Mouse (Mus musculus) telencephalon, adult 2 months (tissue): ENCODE data around the gene Phf7.

Experiments
- DNase-seq: peaks from one replicate; pipeline ENCODE4 v3.0.0-alpha.2; 2011; ENCODE audit warnings: low read depth, low spot score

Phf7 gene

DNA sequence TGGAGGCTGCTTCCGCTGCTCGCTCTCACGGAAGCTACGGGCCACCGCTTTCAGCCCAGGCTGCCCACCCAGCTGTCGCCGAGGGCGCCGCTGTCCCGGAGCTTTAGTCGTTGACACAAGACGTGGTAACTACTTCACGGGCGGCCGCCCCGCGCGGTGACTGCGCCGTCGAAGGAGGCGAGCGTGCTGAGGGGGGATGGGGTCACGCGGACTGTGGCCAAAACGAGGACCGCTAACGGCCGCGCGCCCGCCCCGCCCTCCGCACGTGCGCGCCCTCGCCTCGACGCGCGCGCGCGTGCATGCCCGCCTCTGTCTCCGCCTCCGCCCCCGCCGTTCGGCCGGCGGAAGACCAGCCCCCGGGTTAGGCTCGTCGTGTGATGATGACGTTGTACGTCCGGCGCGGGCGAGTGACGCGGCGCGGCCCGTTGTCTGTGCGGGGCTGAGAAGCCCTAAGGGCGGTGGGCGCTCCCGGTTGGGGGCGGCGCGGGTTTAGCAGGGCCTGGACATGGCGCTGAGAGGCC is at the start of gene Phf7, which contains the start of gene Bap1:
Gene Phf7, minus strand, starts transcription at position 234 of the 521 bp plus-strand sequence.
Gene Bap1, plus strand, starts transcription at position 367 of the 521 bp plus-strand sequence.
- DNase-seq: peak; percentile 79

DNA sequence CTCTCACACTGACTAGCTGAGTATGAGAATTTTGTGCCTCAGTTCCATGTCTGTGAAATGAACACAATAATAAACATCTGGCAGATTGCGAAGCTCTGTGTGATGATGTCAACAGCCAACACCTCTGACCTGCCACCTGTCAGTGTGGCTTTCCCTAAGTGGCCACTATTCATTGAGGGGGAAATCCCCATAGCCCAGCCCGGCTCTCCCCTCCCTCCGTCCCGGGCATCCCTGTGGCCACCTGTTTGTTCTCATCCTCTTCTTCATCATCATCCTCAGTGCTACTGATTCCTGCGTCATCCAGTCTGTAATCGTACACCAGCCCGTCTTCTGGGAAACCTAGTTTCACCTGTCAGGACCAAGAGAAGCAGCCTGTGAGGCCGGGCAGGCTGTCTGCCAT is 34.6 kb upstream of the Phf7 start:
- no peak for DNase-seq

DNA sequence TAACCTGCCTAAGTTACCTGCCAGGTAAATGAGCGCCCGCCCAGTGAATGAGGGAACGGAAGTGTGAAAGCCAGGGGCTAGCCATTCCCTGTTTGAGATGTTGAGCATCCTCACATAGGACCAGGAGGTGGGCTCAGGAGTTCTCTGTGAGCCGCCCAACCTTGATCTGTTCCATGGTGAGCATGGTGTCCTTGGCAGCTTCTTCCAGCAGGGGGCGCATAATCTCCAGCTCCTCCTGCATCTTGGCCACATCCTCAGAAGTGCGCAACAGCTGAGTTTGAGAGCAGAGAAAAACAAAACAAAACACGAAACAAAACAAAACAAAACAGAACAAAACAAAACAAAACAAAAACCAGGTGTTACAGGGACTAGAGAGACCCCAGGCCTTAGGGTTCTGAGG is 21.0 kb upstream of the Phf7 start:
- DNase-seq: no peak

DNA sequence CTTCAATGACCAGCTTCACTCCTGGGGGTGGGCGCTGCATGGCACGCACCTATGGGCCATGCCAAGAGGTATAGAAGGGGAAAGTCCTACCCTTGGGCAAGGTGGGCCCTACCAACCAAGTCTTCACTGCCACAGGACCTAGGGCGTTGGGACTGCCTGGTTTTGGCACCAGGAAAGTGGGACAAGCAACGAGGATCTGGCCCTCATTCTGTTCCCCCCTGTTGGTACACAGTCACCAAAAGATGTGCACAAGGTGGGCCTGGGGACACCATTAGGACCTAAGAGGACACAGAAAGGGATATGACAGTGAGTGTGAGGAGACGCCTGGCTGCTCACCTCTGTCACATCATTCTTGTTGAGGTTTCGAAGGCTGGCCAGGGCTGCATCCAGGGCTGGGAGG is 20.0 kb upstream of the Phf7 start:
- no peak for DNase-seq

DNA sequence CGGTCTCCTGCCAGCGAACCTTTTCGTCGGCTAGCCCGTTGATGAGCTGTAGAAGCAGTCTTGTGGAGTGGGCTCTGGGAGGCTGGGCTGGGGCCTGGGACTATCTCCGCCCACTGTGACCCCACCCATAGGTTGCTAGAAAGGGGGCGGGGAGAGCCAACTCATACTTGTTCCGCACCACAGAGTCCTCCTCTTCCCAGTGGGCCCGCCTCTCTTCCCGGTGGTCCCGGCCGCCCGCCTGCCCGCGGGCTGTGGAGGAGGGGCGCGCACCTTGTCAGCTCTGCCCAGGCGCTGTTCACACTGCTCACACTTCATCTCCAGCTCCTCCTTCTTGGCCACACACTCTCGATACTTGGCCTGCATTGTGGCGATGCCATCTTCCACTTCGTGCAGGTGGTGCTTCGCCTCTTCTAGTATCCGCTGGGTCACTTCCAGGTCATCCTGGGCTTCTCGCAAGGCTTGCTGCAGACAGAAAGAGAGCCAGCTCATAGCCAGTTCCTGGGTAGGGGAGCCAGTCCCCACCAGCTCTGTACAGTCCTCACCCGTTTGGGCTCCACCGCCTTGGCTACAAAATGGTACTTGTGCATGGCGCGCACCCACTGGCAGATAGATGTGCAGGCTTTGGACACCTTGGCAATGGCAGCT is 18.5 kb upstream of the Phf7 start:
- DNase-seq: no peak

DNA sequence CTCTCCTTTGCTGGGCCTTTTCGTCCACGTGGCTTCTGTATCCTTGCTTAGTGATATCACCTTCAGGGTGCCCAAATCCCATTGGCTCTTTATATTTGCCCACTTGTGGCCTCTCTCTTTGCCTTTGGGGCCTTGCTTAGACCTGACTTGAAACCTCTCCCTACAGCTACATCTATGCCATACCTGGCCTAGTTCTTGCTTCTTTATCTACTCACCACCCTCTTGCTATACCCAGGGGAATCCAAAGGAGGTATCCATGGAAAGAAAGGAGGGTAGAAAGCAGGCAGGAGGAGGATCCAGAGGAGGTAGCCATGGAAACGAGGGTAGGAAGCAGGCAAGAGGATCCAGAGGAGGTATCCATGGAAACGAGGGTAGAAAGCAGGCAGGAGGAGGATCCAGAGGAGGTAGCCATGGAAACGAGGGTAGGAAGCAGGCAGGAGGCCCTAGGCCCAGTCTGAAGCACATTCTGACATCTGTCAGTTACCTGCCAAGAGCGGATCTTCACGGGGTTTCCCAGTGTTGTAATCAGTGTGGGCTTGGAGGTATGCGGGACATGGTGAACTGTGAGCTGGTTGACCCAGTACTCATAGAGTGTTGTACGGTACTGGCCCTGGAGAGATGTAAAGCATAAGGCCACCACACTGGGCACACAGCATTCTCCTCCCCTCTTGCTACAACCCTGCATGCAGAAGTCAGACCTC is 17.3 kb upstream of the Phf7 start:
- peak; percentile 84 for DNase-seq

DNA sequence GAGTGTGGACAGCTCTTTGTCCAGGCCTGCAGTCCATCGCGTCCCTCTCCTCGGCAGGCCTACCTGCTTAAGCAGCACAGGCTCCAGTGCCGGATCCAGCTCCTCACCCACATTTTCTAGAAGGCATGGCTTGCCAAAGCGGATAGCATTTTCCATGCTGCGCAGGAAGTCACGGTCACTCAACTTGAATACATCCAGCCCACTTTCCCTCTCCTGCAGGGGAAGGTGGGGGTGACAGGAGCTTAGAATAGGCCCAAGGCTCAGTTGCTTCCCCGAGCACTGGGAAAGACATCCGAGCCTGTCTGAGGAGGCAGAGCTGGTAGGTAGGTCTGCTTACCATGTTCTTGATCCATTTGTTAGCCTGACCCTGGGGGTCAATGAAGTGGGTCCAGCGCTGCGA is 16.5 kb upstream of the Phf7 start:
- DNase-seq: peak; percentile 55

DNA sequence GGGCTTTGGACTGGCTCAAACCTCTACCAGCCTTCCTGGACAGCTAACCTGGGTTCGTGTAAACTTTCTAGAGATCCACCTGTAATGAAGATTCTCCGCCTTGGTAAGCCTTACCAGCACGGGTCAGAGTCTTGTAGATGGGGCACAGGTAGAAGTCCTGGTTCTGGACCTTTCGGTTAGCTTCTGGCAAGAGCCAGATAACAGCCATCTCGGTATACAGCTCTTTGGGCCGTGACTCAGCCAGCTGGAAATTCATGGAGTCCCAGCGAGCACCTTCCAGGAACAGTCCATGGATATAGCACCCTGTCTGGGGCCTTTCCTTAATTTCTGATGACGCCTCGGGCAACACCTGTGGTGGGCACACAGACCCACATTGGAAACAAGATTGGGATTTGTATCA is 9.8 kb upstream of the Phf7 start:
- no peak for DNase-seq

DNA sequence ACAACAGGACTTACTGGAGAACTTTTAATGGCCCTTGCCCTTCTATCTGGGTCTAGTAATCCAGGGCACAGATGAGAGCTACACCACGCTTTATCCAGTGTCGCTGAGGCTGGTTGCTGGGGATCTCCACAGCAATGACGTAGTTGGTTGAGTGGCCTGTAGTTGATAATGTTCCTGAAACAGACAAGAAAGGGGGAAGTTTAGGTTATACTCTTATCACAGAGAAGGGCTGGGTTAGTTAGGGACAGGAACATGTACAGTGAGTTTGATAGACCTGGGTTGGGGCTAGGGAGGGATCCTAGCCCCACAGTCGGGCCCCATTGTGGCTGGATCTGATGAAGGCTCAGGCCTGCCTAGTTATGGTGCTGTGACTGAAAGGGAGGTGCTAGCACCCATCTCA is 9.3 kb upstream of the Phf7 start:
- no peak for DNase-seq

DNA sequence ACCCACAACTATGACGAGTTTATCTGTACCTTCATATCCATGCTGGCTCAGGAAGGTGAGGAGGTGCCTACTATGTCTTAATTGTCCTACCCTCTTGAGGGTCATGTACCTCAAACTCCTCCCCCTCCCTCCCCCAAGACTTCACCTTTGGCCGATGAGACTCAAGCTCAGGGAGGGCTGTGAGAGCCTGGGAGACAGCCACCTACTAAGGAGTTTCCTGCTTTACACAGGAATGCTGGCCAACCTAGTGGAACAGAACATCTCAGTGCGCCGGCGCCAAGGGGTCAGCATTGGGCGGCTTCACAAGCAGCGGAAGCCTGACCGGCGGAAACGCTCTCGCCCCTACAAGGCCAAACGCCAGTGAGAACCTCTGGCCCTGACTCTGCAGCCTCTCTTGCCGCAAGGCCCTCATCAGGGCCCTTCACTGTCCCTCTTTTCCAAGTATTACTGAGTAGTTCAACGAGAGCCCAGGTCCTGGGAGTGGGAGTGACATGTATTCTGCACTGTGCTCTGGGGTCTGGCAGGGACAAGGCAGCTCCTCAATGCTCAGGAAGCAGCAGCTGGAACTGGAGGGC is 7.4 kb upstream of the Phf7 start:
- DNase-seq: no peak

DNA sequence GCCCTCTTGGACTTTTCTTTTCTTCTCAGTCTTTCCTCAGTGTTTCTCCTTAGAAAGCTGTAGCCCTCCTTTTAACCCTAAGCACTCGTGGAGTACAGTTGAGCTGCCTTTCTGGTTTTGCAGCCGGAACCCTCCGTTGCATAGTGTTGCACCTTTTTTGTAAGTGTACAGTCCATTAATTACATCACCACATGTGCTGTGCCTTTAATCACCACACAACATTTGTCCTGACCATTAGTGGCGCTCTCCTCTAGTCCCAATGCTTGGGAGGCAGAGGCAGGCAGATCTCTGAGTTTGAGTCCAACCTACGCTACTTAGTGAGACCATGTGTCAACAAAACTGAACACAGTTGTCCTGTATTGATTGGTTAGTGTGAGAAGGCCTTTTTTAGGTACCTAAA is 974 bp upstream of the Phf7 start:
- no peak for DNase-seq

DNA sequence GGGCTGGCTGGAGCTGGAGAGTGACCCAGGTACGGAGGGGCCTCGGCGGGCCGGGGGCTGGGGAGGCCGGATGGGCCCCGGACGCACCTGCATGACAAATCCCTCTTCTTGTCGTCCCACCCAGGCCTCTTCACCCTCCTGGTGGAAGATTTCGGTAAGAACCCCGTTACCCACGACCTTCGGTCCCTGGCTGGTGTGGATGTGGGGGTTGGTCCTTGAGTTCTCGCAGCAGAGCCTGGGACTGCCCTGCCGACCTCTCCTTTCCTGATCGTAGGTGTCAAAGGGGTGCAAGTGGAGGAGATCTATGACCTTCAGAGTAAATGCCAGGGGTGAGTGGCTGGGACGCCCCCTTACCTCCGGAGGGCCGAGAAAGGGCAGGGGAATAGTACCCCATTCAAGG is 509 bp upstream of the Phf7 start:
- no peak for DNase-seq

DNA sequence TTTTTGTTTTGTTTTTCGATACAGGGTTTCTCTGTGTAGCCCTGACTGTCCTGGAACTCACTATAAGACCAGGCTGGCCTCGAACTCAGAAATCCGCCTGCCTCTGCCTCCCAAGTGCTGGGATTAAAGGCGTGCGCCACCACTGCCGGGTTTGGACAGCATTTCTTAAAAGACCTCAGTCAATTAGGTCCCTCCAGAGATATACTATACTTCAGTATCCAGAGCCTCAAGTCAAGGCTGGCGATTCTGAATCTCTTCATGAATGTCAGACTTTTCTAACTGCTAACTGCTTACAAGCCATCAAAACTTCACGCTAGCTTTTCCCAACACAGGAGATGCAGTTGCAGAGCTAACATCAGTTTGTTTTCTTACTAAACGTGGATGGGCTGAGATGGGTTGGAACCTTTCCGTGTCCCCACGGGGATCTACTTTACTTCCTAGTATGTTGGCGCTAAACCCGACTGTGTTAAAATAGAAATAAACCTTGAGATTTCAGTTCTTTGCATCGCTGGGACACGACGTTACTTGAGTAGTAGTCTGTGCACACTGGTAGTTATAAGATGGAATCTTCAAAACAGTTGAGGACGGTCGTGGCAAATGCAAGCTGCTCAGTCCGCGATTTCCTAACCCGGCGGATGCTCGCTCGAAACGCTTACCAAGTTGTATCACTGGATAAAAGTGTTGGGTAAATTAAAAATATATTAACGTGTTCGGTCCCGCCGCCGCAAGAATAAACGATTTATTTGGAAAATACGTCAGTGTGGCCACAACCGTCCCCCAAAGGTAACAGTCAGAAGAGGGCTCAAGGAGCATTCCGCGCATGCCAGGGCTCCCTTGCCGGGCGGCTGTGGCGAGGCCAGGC is 664 bp downstream of the Phf7 start:
- no peak for DNase-seq

DNA sequence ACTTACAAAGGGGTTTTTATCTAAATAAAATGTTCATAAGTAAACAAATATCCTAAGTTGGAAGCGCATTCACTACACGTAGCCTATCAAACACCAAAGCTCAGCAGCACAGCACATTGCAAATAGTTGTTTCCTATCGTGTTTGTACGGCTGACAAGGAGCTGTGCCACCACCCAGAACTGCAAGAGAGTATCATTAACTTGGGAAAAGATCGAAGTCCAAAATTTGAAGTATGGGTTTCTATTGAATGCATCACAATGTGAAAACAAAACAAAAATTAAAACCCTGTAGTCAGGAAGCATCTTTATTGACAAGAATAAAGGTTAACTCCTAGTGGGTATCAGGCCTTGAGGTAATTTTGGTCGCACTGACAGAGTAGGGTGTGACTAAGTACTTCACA is 2.7 kb downstream of the Phf7 start:
- DNase-seq: no peak

DNA sequence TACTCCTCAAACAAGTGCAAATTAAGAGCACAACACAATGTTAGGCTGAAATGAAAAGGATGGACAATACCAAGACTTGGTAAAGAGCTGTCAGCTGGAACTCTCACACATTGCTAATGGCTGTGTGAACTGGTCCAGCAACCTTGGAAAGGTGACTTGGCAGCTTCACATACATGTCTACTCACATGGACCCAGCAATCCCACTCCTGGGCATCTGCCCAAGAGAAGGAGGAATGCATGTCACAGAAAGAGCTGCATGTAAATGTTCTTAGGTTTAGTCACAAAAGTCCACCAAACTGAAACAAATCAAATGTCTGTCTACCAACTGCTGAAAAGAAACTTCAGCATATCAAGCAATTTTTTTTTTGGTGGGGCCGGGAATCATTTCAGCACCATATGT is 5.2 kb downstream of the Phf7 start:
- no peak for DNase-seq

DNA sequence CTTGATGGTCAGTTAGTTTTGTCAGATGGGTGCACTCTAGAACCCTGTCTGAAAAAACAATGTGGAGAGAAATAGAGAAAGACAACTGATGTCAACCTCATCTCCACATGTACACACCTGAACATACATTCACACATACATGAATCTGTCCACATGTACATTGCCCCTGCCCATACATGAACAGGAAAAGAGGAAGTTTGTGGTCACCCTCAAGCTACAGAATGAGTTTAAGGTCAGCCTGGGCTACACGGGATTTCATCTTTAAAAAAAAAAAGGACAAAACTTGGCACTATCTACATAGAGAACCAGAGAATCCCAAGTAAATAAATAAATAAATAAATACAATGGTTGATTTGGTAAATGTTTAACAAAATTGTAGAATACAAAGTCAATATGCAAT is 6.3 kb downstream of the Phf7 start:
- DNase-seq: no peak

DNA sequence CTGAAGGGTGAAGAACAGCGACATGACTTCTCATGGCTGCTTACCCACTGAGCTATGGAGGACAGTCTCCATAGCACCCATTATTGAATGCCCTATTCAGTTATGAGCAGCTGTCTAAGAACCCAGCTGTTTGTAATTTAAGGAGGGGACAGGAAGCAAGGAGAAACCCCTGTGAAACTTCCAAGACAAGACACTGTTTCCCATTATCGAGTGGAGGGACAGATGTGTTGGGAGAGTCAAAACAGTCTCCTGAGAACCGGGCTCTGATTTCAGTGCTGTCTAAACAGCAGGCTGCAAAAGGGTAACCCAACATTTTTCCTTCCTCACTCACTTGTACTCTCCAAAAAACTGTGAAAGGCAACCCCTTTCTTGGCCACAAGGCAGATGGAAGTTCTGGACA is 10.6 kb downstream of the Phf7 start:
- DNase-seq: no peak

DNA sequence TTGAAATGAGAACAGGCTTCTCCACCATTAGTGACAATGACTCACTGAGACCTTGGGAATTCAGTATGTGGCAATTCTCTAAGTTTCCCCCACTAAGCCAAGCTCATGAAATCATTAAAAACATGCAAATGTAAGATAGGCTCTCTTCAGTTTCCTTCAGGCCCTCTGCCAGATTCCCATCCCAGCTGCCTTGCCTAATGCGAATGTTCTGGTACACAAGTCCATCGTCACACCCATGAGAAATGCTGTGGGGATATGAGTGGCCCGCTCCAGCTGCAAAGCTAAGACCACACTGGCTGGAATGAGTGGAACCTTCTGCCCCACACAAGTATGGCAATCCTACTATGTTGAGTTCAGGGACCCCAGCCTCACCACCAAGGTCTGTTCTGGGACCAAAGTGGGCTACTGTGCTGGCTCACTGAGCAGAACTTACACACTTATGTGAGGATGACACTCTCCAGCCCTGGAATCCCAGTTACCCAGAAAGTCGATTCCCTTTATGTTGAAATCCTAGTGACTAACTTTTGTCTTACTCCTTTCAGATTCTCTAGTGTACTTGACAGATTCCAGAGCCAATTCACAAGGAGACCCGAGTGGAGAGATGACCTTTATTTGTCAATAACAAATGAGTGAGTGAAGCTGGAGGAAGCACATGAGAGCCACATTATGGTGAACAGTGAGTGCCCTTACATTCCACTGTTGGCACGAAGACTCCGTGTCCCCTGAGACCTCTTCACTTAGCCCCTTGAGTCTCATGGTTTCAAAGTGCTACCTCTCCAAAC is 13.8 kb downstream of the Phf7 start:
- DNase-seq: no peak

DNA sequence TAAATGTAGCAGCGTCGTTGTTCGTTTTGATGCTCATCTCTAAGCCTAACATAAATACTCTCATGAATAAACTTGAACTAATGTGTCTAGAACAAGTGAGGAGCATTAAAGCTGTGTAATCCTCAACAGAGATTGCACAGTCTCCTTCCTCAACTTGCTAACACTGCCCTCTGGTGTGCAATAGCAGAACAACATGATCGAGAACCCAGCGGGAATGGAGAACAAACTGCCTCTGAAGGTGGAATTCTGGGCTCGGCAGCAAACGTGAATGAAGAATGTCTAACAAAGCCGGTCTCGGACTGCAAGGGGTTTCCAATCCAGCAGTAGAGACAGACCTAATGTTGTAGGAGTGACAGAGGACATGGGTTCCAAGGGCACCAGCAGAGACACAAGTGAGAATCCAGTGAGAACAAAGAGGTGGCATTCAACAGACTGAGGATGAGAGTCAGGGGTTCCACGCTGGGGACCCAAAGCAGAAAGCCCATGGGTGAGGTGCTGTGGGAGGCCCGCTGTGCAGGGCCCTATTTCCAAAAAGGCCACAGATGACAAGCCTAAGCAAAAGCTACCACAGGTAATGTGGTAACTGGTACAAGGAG is 17.0 kb downstream of the Phf7 start:
- peak; percentile 58 for DNase-seq

DNA sequence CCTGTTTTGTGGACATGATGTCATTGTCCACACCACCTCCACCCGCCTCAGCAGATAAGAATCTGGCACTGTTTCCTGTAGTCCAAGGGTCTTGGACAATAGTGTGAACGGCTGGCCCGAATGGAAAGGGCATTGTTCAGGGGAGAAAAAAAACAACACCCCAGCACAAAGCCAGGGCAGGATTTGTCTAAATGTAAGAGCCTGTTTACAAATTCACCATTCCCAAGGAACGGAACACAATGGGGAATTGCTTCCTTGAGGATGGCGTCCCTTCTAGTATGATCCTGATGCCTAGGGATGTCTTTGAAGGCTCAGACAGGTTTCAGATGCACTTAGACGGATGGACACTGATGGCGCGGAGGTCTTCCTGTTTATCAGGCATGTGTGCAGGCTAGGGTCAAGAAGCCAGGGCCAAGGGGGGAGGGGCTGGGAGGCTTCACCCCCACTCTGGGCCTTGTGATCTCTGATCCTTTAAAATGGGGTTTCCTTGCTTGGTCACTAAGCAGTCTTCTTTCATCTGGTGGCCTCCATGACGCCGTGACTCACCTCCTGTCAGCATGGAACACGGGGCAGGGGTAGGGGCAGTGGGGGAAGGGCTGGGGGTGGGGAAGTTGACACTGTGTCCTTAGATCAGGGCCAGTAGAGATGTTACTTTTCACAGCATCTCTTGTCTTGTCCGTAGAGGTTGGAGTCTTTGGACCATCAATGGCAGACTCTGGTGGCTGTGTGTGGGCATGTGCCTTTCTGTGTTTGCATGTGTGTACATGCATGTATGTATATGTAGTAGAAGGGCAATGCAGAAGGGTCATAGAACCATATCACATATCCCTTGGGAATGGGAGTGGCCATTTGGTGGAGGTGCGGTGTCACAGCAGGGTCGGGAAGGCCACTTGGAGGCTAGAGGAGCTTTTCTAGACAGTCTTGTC is 17.8 kb downstream of the Phf7 start:
- no peak for DNase-seq
